Mouse (Mus musculus) hindbrain, embryonic 16.5 days (tissue): ENCODE data around the gene Capn1. TPM values are rescaled to one million over a fixed set of nuclear protein-coding genes. Genes with fewer than 3 reads are reported as not detected.

ENCODE experiments used
- ATAC-seq: fragments of 200-750 bp; cut with Nextera tagmentation; 2 replicates; pipeline ENCODE4 v1.8.0; 2017; ENCODE audit warnings: moderate TSS enrichment, moderate library complexity
- H3K27ac ChIP-seq: fragments of 300-500 bp; sonication (generic); 2 replicates; pipeline ENCODE4 v1.5.1; 2014; ENCODE audit warnings: low read depth, mild to moderate bottlenecking, control low read depth, low read length, moderate library complexity
- H3K27me3 ChIP-seq: fragments of 300-500 bp; sonication (generic); replicated peaks from 2 replicates; pipeline ENCODE4 v1.6.1; 2014; ENCODE audit warnings: low read length; ENCODE audit not compliant: control insufficient read depth, insufficient read depth
- H3K36me3 ChIP-seq: fragments of 300-500 bp; sonication (generic); 2 replicates; pipeline ENCODE4 v1.6.1; 2014; ENCODE audit warnings: mild to moderate bottlenecking, low read length, moderate library complexity, mixed read lengths; ENCODE audit not compliant: control insufficient read depth, insufficient read depth
- H3K4me1 ChIP-seq: fragments of 300-500 bp; sonication (generic); 2 replicates; pipeline ENCODE4 v1.6.1; 2014; ENCODE audit warnings: low read depth, low read length; ENCODE audit not compliant: control insufficient read depth, insufficient read depth
- H3K4me2 ChIP-seq: fragments of 300-500 bp; sonication (generic); 2 replicates; pipeline ENCODE4 v1.6.1; 2014; ENCODE audit warnings: mild to moderate bottlenecking, low read length, control low read depth, moderate library complexity
- H3K4me3 ChIP-seq: fragments of 300-500 bp; sonication (generic); 2 replicates; pipeline ENCODE4 v1.5.1; 2014; ENCODE audit warnings: mild to moderate bottlenecking, low read length, control low read depth, moderate library complexity
- H3K9ac ChIP-seq: fragments of 300-500 bp; sonication (generic); 2 replicates; pipeline ENCODE4 v1.6.1; 2014; ENCODE audit warnings: low read depth, mild to moderate bottlenecking, control low read depth, low read length, moderate library complexity
- H3K9me3 ChIP-seq: fragments of 300-500 bp; sonication (generic); 2 replicates; pipeline ENCODE4 v1.6.1; 2014; ENCODE audit warnings: mild to moderate bottlenecking, low read length, moderate library complexity; ENCODE audit not compliant: control insufficient read depth
- WGBS: fragments of 180-500 bp; shearing (Covaris S2); extraction: QIAGEN DNeasy Blood & Tissue Kit; methylation state at CpG from one replicate; pipeline ENCODE4 v1.1.7; 2014; 5-methylcytosine and 5-hydroxymethylcytosine counted together
- polyA plus RNA-seq: library from polyadenylated mRNA; unstranded; fragments of >200 nt; fragmentation: Nextera tagmentation; extraction: Ambion mirVana; gene quantifications from 2 replicates; pipeline ENCODE4 v1.2.1, GENCODE M21; 2015

The Capn1 gene
- polyA plus RNA-seq, 1 experiment from 2014 or later = 5.2 TPM

DNA sequence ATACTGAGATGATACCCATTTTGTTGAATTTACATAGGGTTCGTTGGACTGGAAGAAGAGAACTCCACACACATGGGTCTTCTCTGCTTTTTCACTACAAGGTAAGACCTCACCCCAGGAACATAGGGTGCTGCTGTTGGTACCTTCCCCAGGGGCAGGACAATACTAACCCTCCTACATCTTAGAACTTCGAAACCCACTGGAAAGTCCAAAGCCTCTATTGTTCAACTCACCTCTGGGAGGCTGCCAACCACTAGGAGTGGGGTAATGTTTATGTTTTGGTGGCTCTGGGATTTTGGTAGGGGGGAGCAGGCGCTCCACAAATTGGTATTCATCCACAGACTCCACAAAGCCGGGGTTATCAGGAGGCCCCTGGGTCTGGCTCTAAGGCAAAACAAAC, 41.0 kb upstream of the Capn1 start:
- Histone ChIP-seq H3K27ac (no peak overlapping the region), H3K36me3 (peaks cover 30% of the 10 kb centered on the region), H3K4me1 (peaks cover 20% of the 10 kb centered on the region), H3K4me2 (peak overlapping the region; percentile 86), H3K27me3 (no peaks in the 10 kb centered on the region), H3K9me3 (no peaks in the 10 kb centered on the region), H3K9ac (peak overlapping the region; percentile 85), H3K4me3 (peak overlapping the region; percentile 63)
- no peak for ATAC-seq
- WGBS = 47% methylated on average over 4 of the region's 4 CpGs

DNA sequence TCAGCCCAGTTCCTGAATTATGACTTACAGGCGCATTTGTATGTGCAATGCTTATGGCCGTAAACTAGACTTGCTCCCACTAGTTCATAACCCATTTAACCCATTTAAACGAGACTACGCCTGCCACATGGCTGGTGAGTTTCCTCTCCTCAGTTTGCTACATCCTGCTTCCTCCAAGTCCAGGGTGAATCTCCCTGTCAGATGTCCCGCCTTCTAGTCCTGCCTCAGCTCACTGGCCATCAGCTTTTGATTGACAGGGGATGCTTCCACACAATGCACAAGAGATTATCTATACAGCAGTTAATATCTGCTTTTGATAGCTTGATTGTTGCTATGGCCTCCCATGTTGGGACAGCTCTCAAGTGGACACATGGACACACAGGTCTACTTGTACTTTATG, 38.6 kb upstream of the Capn1 start:
- H3K4me1 ChIP-seq = peaks cover 17% of the 10 kb centered on the region
- H3K36me3 ChIP-seq = peaks cover 51% of the 10 kb centered on the region
- WGBS = 94% methylated on average over 5 of the region's 5 CpGs
- no peak overlapping the region for H3K9ac ChIP-seq
- no peak overlapping the region for H3K4me3 ChIP-seq
- H3K9me3 ChIP-seq = no peaks in the 10 kb centered on the region
- no peak overlapping the region for H3K27ac ChIP-seq
- H3K4me2 ChIP-seq = no peak overlapping the region
- no peaks in the 10 kb centered on the region for H3K27me3 ChIP-seq
- ATAC-seq = no peak

- Histone ChIP-seq H3K27me3 (no peaks in the 10 kb centered on the region), H3K4me3 (no peak overlapping the region), H3K27ac (no peak overlapping the region), H3K9me3 (no peaks in the 10 kb centered on the region), H3K9ac (no peak overlapping the region), H3K4me2 (no peak overlapping the region), H3K4me1 (peaks cover 24% of the 10 kb centered on the region), H3K36me3 (peaks cover 59% of the 10 kb centered on the region)
- ATAC-seq = no peak
- 86% methylated on average over 7 of the region's 7 CpGs for WGBS
Measured at GRCm38 (mm10) chr19:6052516-6052915, 36.8 kb upstream of the Capn1 start.

DNA sequence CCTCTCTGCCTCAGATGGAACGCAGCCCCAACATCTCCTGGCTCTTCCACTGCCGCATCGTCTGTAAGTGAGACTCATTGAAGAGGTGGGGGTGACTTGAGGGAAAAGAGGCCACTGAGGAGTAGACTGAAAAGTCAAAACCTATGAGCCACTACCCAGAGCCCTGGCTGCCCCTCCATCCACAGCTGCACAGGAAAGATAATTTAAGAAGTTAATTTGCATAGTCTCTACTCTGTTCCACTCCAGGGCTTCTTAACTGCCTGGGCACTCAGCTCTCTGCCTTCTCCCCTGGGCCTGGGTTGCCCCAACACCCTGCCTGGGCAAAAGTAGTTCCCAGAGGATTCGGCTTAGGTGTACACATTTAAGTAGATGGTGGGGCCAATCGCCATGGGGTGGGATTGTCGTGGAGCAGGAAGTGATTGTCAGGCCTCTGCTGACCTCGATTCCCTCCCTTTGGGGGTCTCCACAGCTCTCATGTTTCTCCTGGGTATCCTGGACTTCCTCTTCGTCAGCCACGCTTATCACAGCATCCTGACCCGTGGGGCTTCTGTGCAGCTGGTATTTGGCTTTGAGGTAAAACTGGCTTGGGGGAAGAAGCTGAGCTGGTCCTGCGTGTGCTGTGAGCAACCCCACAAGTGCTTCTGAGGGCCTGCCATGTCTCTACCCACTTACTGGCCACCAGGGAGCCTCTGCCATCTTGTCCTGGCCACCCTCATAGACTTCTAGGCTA, 33.1 kb upstream of the Capn1 start:
- H3K4me1 ChIP-seq = peaks cover 21% of the 10 kb centered on the region
- ATAC-seq = no peak
- no peak overlapping the region for H3K27ac ChIP-seq
- 87% methylated on average over 11 of the region's 11 CpGs for WGBS
- H3K4me3 ChIP-seq = no peak overlapping the region
- no peak overlapping the region for H3K4me2 ChIP-seq
- peaks cover 47% of the 10 kb centered on the region for H3K36me3 ChIP-seq
- no peaks in the 10 kb centered on the region for H3K27me3 ChIP-seq
- H3K9me3 ChIP-seq = no peaks in the 10 kb centered on the region
- no peak overlapping the region for H3K9ac ChIP-seq

GRCm38 (mm10) chr19:6047899-6048166, 32.1 kb upstream of the Capn1 start:
- no peak for ATAC-seq
- peak overlapping the region; percentile 90 for H3K4me3 ChIP-seq
- H3K36me3 ChIP-seq = peaks cover 39% of the 10 kb centered on the region
- no peaks in the 10 kb centered on the region for H3K9me3 ChIP-seq
- peak overlapping the region; percentile 91 for H3K9ac ChIP-seq
- H3K4me1 ChIP-seq = peaks cover 21% of the 10 kb centered on the region
- H3K27ac ChIP-seq = no peak overlapping the region
- no peaks in the 10 kb centered on the region for H3K27me3 ChIP-seq
- peak overlapping the region; percentile 86 for H3K4me2 ChIP-seq
- WGBS = 92% methylated on average over 8 of the region's 8 CpGs

DNA sequence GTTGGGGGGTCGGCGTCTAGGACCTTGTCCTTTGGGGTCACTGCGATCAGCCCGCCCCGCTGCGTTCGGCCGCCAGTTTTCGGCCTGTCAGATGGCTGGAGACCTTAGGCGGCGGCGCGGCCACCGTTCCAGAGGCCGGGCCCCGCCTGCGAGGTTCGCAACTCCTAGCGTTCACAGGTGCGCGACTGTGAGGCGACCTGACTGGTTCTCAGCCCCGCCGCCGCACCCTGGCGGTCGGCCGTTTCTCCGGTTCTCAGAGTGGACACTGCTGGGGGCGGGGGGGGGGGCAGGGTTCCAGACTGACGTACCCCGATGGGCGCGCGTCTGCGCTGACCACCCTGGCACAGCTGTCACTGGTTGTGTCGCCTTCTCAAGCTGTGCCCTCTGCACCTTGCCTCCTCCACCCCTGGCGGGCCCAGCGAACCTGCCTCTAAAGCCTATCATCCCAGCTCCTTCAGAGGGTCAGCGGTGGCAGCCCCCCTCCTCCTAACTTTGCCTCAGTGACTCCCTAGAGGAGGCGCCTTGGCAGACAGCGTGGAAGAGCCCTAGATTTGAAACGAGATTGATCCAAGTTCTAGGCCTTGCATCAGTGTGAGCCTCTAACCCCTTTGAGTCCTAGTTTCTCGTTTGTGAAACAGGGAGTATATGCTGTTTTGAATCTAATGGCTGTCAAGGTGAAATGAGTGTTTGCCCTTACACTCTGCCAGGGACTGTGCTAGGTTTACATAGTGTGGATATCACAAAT, 31.6 kb upstream of the Capn1 start:
- peak; percentile 12 for ATAC-seq
- H3K36me3 ChIP-seq = peaks cover 34% of the 10 kb centered on the region
- 1% methylated on average over 37 of the region's 44 CpGs for WGBS

GRCm38 (mm10) chr19:6046294-6047153, 30.8 kb upstream of the Capn1 start, which contains the start of gene Syvn1:
Syvn1 (plus strand) TSS chr19:6046576.
- H3K9ac ChIP-seq = peak within 1 kb of the TSS; percentile 91
- no peaks in the 10 kb centered on the region for H3K27me3 ChIP-seq
- peak within 1 kb of the TSS; percentile 86 for H3K4me2 ChIP-seq
- peak within 1 kb of the TSS; percentile 90 for H3K4me3 ChIP-seq
- under 1% methylated on average over 65 of the region's 65 CpGs for WGBS
- ATAC-seq = peak; percentile 92
- peak within 1 kb of the TSS; percentile 99 for H3K27ac ChIP-seq
- peaks cover 27% of the 10 kb centered on the region for H3K36me3 ChIP-seq
- H3K4me1 ChIP-seq = peaks cover 21% of the 10 kb centered on the region
- H3K9me3 ChIP-seq = no peaks in the 10 kb centered on the region

More for the DNA sequence above, 31.6 kb upstream of the Capn1 start:
- Histone ChIP-seq H3K9me3 (no peaks in the 10 kb centered on the region), H3K4me1 (peaks cover 21% of the 10 kb centered on the region), H3K27me3 (no peaks in the 10 kb centered on the region), H3K4me3 (peak overlapping the region; percentile 90), H3K9ac (peak overlapping the region; percentile 91), H3K4me2 (peak overlapping the region; percentile 86), H3K27ac (peak overlapping the region; percentile 99)

GRCm38 (mm10) chr19:6045366-6046293, 29.9 kb upstream of the Capn1 start:
- Histone ChIP-seq H3K9me3 (no peaks in the 10 kb centered on the region), H3K4me3 (peak overlapping the region; percentile 90), H3K27ac (peak overlapping the region; percentile 99), H3K4me1 (peaks cover 21% of the 10 kb centered on the region), H3K9ac (peak overlapping the region; percentile 91), H3K4me2 (peak overlapping the region; percentile 86), H3K36me3 (peaks cover 18% of the 10 kb centered on the region), H3K27me3 (no peaks in the 10 kb centered on the region)
- ATAC-seq = peak; percentile 54
- WGBS = 16% methylated on average over 20 of the region's 20 CpGs
